8 mouse cellular contexts compared by ENCODE assay signal in the genomic region with DNA sequence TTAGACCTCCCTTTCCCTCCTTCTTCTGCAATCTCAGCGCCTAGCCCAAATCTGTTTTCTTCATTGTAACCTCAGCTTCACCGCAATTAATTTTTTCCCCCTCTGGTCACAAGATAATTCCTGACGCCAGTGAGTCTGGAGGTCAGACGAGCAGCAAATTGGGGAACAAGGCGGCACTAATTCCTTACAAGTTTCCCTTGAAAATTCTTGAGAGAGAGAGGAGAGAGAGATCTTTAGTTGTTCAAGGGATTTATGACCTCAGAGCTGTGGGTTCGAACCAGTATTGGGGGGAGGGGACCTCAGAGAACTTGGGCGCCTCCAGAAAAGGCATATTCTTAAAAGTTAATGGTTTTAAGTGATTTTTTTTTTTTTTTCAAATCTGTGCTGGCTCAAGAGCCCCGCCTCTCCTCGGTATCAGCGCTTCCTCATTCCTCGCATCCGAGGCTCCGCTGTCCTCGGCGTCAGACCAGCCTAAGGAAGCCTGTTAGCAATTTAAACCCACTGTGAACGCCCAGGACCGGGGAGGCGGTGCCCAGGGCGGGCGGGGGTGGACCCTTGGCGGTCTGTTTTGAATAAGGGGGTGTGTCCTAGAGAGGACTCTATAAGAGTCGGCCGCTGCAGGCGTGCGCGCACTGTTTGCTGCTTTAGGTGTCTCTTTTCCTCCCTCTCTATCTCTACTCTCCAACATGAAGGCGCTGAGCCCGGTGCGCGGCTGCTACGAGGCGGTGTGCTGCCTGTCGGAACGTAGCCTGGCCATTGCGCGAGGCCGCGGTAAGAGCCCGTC. TPM values are rescaled to one million over a fixed set of nuclear protein-coding genes. Genes with fewer than 3 reads are reported as not detected.
A peak's percentile ranks its signal among the peaks of the same experiment; 100 is the strongest.
DNase-seq lines count a peak whose midpoint lies in the region; ATAC-seq and TF ChIP-seq lines count a peak whose summit lies in the region.

Gene Id3, plus strand, starts transcription at position 305 of the 784 bp plus-strand sequence.

- H3K27me3 ChIP-seq in hindbrain, embryonic 12.5 days: peaks cover 8% of the 10 kb centered on the region

- TF ChIP-seq POLR2A in bone marrow macrophage, adult 2 months (IDR thresholded peaks at IDR 0.05; ENCODE audit: borderline replicate concordance, low read depth, low read length): no peak

- no peaks in the 10 kb centered on the region for H3K36me3 ChIP-seq in hindbrain, embryonic 12.5 days

- no peaks in the 10 kb centered on the region for H3K9me3 ChIP-seq in hindbrain, embryonic 12.5 days (replicated peaks)

- peaks cover 35% of the 10 kb centered on the region for H3K4me1 ChIP-seq in bone marrow macrophage, adult 2 months (ENCODE audit: control insufficient read depth, insufficient read depth, low read length)
- H3K4me1 ChIP-seq in hindbrain, embryonic 12.5 days: peaks cover 88% of the 10 kb centered on the region

- H3K27ac ChIP-seq in bone marrow macrophage, adult 2 months (ENCODE audit: insufficient read depth, low read depth, low read length): peak within 1 kb of the TSS; percentile 94
- peak within 1 kb of the TSS; percentile 92 for H3K27ac ChIP-seq in hindbrain, embryonic 12.5 days

- peak within 1 kb of the TSS; percentile 65 for H3K4me3 ChIP-seq in bone marrow macrophage, adult 2 months (ENCODE audit: insufficient read depth, low read length)
- peak within 1 kb of the TSS; percentile 65 for H3K4me3 ChIP-seq in hindbrain, embryonic 12.5 days

- under 1% methylated on average over 39 of the region's 39 CpGs for WGBS in hindbrain, embryonic 12.5 days

- H3K9ac ChIP-seq in hindbrain, embryonic 12.5 days: peak within 1 kb of the TSS; percentile 80

- H3K4me2 ChIP-seq in hindbrain, embryonic 12.5 days (replicated peaks): peak within 1 kb of the TSS; percentile 65

- 0 out of 2 replicates have a peak, but pooled peaks have one; percentile 11 for TF ChIP-seq CTCF in bone marrow macrophage, adult 2 months (IDR thresholded peaks at IDR 0.05; ENCODE audit: low read depth, low read length)

- DNase-seq in ES-CJ7 (ENCODE audit: low read depth, low spot score): peak; percentile 96
- DNase-seq in frontal cortex, postnatal 14 days (ENCODE audit: low spot score in 2 of 2): peak; percentile 71 to 79
- DNase-seq in layer of hippocampus, postnatal 14 days (ENCODE audit: low spot score in 2 of 2): peak; percentile 80 to 88
- peak; percentile 98 for DNase-seq in lung, postnatal 36 days
- peak; percentile 96 for DNase-seq in retina, postnatal 1 day
- peak; percentile 93 for DNase-seq in thymus, postnatal 4 days

- peak; percentile 76 for ATAC-seq in hindbrain, embryonic 12.5 days (ENCODE audit: low FRiP score)

RNA-seq across cellular contexts. Expression of gene Id3, which starts in this region (rescaled TPM):
- polyA plus RNA-seq in bone marrow macrophage, adult 2 months (2012; ENCODE audit: insufficient read depth, insufficient read length, missing spikeins): 7.7 and 8.4 TPM in 2 replicates
- polyA plus RNA-seq in hindbrain, embryonic 12.5 days (2016; fragmentation: Nextera tagmentation; extraction: Ambion mirVana): 372 and 426 TPM in 2 replicates
- total RNA-seq in layer of hippocampus, postnatal 14 days (2021): 10 to 100 TPM; 77.9 to 91.6 TPM

Comparison
In these comparisons a context has a peak if more than half of its experiments do, and no peak if none do; other contexts are left out.
1. Peak in every context shown above with its lines: DNase-seq, ATAC-seq, H3K4me3 ChIP-seq and H3K27ac ChIP-seq.
2. RNA of gene Id3 (polyA plus RNA-seq): 372 to 426 TPM in hindbrain, embryonic 12.5 days; 7.7 to 8.4 TPM in bone marrow macrophage, adult 2 months; every median in the first group is over 10 times any median in the second.